Mouse (Mus musculus): ENCODE results near the gene Gtf2ird1. TPM values are rescaled to one million over a fixed set of nuclear protein-coding genes. Genes with fewer than 3 reads are reported as not detected.

Gtf2ird1 gene
- total RNA-seq, 2 experiments from 2014 or later: 9.5 to 10.7 TPM

Small RNA genes within 50 kb of the gene (microRNA-seq; reads per million reads assigned to microRNA genes)
- gene Gm26340 (0 reads per million in 2 experiments), gene Mir3965 (0 reads per million in 2 experiments)

Other genes with a start within 250 kb of the Gtf2ird1 start
- gene Ncf1, start 227.1 kb downstream of the Gtf2ird1 start, total RNA-seq (2021): 1 to 10 TPM; 2.6 to 4.2 TPM
- gene Gtf2i, start 142.0 kb downstream of the Gtf2ird1 start, total RNA-seq (2021): 100 to 1,000 TPM; 119 to 134 TPM
- 1 to 10 TPM; 6.4 to 8.4 TPM for gene Clip2, start 95.7 kb upstream of the Gtf2ird1 start, total RNA-seq (2021)
- under 1 TPM in 1 of 2 experiments, not detected in 1; 0.29 TPM for gene Syna, start 103.5 kb upstream of the Gtf2ird1 start, total RNA-seq (2021)
- 10 to 100 TPM; 12.4 to 14.1 TPM for gene Rfc2, start 124.7 kb upstream of the Gtf2ird1 start, total RNA-seq (2021)
- 1 to 10 TPM; 1.3 to 1.5 TPM for gene Lat2, start 158.3 kb upstream of the Gtf2ird1 start, total RNA-seq (2021)
- 100 to 1,000 TPM; 110 to 114 TPM for gene Eif4h, start 182.8 kb upstream of the Gtf2ird1 start, total RNA-seq (2021)
- 1 to 10 TPM; 5.5 to 7.2 TPM for gene Limk1, start 231.9 kb upstream of the Gtf2ird1 start, total RNA-seq (2021)